Mouse (Mus musculus) lung, adult 2 months (tissue): ENCODE results near the gene Jaml. TPM values are rescaled to one million over a fixed set of nuclear protein-coding genes. Genes with fewer than 3 reads are reported as not detected.
A peak's percentile ranks its signal among the peaks of the same experiment; 100 is the strongest.

ENCODE experiments used
- DNase-seq: peaks from one replicate; pipeline ENCODE4 v3.0.0; 2022
- H3K4me1 ChIP-seq: fragments of 200-500 bp; 2 replicates; pipeline ENCODE4 v1.6.1; 2011; ENCODE audit warnings: low read length; ENCODE audit not compliant: control insufficient read depth, insufficient read depth
- H3K4me3 ChIP-seq: fragments of 200-500 bp; replicated peaks from 2 replicates; pipeline ENCODE3; 2011; ENCODE audit warnings: low read depth, mild to moderate bottlenecking, control low read depth, low read length; ENCODE audit errors: extremely low read depth
- CTCF ChIP-seq: fragments of 200-500 bp; IDR thresholded peaks from 2 replicates; pipeline ENCODE4 v1.5.1; 2011; ENCODE audit warnings: mild to moderate bottlenecking, low read length, control low read depth; ENCODE audit not compliant: insufficient read depth
- POLR2A ChIP-seq: fragments of 200-500 bp; IDR thresholded peaks from 2 replicates; pipeline ENCODE4 v1.6.1; 2011; ENCODE audit warnings: low read depth, mild to moderate bottlenecking, control low read depth, low read length, borderline replicate concordance; ENCODE audit errors: extremely low read depth
- WGBS: fragments of 180-500 bp; shearing (Covaris S2); methylation state at CpG from one replicate; pipeline ENCODE4 v1.1.7; 2018; 5-methylcytosine and 5-hydroxymethylcytosine counted together
- polyA plus RNA-seq: library from polyadenylated mRNA; depleted of rRNA; stranded (reverse); fragments of >200 nt; gene quantifications from 2 replicates; pipeline ENCODE4 v1.2.3, GENCODE M21; 2012

Jaml gene
- polyA plus RNA-seq, 1 experiment: 1.3 TPM

- H3K4me3 ChIP-seq: no peak overlapping the region
- TF ChIP-seq POLR2A: no peak
- no peak for TF ChIP-seq CTCF
- no peaks in the 10 kb centered on the region for H3K4me1 ChIP-seq
- no peak for DNase-seq
- 87% methylated on average over 14 of the region's 14 CpGs for WGBS
Measured at GRCm38 (mm10) chr9:45119954-45120530, 41.1 kb downstream of the Jaml start.

GRCm38 (mm10) chr9:45120567-45120966 is 41.6 kb downstream of the Jaml start:
- WGBS: 90% methylated on average over 6 of the region's 6 CpGs
- DNase-seq: no peak
- TF ChIP-seq CTCF (no peak), POLR2A (no peak)
- Histone ChIP-seq H3K4me3 (no peak overlapping the region), H3K4me1 (no peaks in the 10 kb centered on the region)

- 60% methylated on average over 6 of the region's 6 CpGs for WGBS
- DNase-seq: no peak
Measured at GRCm38 (mm10) chr9:45121001-45121400, 42.0 kb downstream of the Jaml start.

GRCm38 (mm10) chr9:45121769-45122168 is 42.8 kb downstream of the Jaml start:
- Histone ChIP-seq H3K4me1 (no peaks in the 10 kb centered on the region), H3K4me3 (no peak overlapping the region)
- 4% methylated on average over 10 of the region's 10 CpGs for WGBS
- no peak for TF ChIP-seq POLR2A
- peak; percentile 96 for TF ChIP-seq CTCF
- peak; percentile 71 for DNase-seq

More at GRCm38 (mm10) chr9:45121001-45121400, 42.0 kb downstream of the Jaml start:
- TF ChIP-seq POLR2A: no peak
- TF ChIP-seq CTCF: no peak
- Histone ChIP-seq H3K4me1 (no peaks in the 10 kb centered on the region), H3K4me3 (no peak overlapping the region)

GRCm38 (mm10) chr9:45122209-45122761 is 43.3 kb downstream of the Jaml start:
- 15% methylated on average over 9 of the region's 9 CpGs for WGBS
- TF ChIP-seq CTCF (no peak), POLR2A (no peak)
- peak; percentile 56 for DNase-seq
- Histone ChIP-seq H3K4me1 (no peaks in the 10 kb centered on the region), H3K4me3 (no peak overlapping the region)

GRCm38 (mm10) chr9:45125211-45125610 is 46.2 kb downstream of the Jaml start:
- 88% methylated on average over 14 of the region's 14 CpGs for WGBS
- no peak overlapping the region for H3K4me3 ChIP-seq
- DNase-seq: no peak
- H3K4me1 ChIP-seq: no peaks in the 10 kb centered on the region
- no peak for TF ChIP-seq CTCF
- no peak for TF ChIP-seq POLR2A

- no peak for DNase-seq
- WGBS: 44% methylated on average over 7 of the region's 7 CpGs
- TF ChIP-seq CTCF (no peak), POLR2A (no peak)
- H3K4me1 ChIP-seq: no peaks in the 10 kb centered on the region
- no peak overlapping the region for H3K4me3 ChIP-seq
Measured at GRCm38 (mm10) chr9:45126941-45127340, 48.0 kb downstream of the Jaml start.

DNA sequence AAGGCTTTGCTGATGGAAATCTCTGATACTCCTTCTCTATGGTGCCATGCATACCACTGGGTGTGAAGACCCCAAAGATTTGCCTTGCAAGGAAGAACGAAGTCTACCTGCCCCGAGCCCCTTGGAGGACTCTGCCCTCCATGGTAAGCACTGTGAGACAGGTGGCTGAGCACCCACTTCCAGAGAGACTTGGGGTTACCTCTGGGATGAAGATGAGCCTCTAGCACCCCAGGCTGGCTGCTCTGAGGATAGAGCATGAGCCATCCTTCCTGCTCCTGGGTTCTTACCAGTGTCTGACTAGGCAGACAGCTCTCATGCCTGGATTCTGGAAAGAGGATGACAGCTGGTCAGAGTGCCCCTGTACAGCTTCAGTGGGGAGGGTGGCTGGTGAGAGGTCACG is 51.1 kb downstream of the Jaml start:
- TF ChIP-seq CTCF: no peak
- TF ChIP-seq POLR2A: no peak
- no peak for DNase-seq
- Histone ChIP-seq H3K4me1 (no peaks in the 10 kb centered on the region), H3K4me3 (no peak overlapping the region)
- WGBS: 78% methylated on average over 3 of the region's 3 CpGs

DNA sequence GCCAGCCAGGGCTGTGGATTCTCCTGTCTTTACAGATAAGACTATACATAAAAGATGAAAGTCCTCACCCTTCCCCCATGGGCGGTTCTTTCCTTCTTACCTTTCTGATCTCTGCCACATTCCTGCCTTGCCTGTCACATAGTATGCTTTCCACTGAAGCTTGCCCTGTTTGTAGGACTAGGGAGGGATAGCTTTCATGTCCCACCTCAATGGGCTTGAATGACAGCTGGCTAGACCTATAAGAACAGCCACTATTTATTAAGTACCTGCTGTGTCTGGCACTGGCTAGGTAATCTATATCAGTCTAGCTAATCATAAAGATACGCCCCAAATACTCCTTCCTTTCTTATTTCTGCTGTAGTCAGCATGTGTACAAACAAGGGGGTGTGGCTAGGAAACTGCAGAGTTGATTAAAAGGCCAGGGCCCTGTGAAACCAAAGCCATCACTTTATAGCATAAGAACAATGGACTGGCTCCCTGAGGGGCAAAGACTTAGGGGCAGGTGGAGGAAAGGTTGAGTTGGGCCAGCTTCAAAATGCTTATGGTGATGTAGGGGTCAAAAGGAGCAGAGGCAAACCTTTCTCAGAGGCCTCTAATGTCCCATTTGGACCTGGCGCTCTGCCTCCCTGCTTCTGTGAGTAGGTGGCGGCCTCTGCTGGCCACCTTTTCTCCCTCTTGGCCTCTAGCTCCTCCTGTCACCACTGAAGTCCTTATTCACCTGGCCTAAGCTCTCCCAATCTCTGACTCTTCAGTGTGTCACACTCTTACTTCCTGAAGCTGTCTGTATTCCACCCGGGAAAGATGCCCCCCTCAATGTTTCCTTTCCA is 54.7 kb downstream of the Jaml start:
- TF ChIP-seq POLR2A (no peak), CTCF (peak; percentile 65)
- peak; percentile 45 for DNase-seq
- Histone ChIP-seq H3K4me1 (no peaks in the 10 kb centered on the region), H3K4me3 (no peak overlapping the region)
- 25% methylated on average over 5 of the region's 5 CpGs for WGBS
